Mouse (Mus musculus): ENCODE results near the gene Sntg2.

Gene Sntg2

GRCm38 (mm10) chr12:30372933-30373501 lies at the start of gene Sntg2:
TSS of gene Sntg2 (minus strand) at chr12:30373375.
- DNase-seq (ENCODE audit: low spot score in 2 of 2) = peak; percentile 62 to 65

GRCm38 (mm10) chr12:30416547-30416946 lies 43.4 kb upstream of the Sntg2 start:
- no peak for DNase-seq (ENCODE audit: low spot score in 2 of 2)

GRCm38 (mm10) chr12:30415981-30416380 lies 42.8 kb upstream of the Sntg2 start:
- DNase-seq (ENCODE audit: low spot score in 2 of 2) = no peak

GRCm38 (mm10) chr12:30402651-30403050 lies 29.5 kb upstream of the Sntg2 start:
- no peak for DNase-seq (ENCODE audit: low spot score in 2 of 2)

GRCm38 (mm10) chr12:30400531-30400930 lies 27.4 kb upstream of the Sntg2 start:
- DNase-seq (ENCODE audit: low spot score in 2 of 2) = peak in 1 of 2 experiments; percentile 17

- no peak for DNase-seq (ENCODE audit: low spot score in 2 of 2)
Observed at GRCm38 (mm10) chr12:30400114-30400513, 26.9 kb upstream of the Sntg2 start.

- DNase-seq (ENCODE audit: low spot score in 2 of 2) = no peak
Observed at GRCm38 (mm10) chr12:30372293-30372692, 882 bp downstream of the Sntg2 start.

GRCm38 (mm10) chr12:30369786-30370185 lies 3.4 kb downstream of the Sntg2 start:
- peak; percentile 66 to 80 for DNase-seq (ENCODE audit: low spot score in 2 of 2)

- DNase-seq (ENCODE audit: low spot score in 2 of 2) = no peak
Observed at GRCm38 (mm10) chr12:30369141-30369540, 4.0 kb downstream of the Sntg2 start.

GRCm38 (mm10) chr12:30362306-30362705 lies 10.9 kb downstream of the Sntg2 start:
- DNase-seq (ENCODE audit: low spot score in 2 of 2) = no peak

- no peak for DNase-seq (ENCODE audit: low spot score in 2 of 2)
Observed at GRCm38 (mm10) chr12:30357666-30358065, 15.5 kb downstream of the Sntg2 start.

- DNase-seq (ENCODE audit: low spot score in 2 of 2) = no peak
Observed at GRCm38 (mm10) chr12:30352393-30352792, 20.8 kb downstream of the Sntg2 start.

- no peak for DNase-seq (ENCODE audit: low spot score in 2 of 2)
Observed at GRCm38 (mm10) chr12:30348036-30348435, 25.1 kb downstream of the Sntg2 start.

- DNase-seq (ENCODE audit: low spot score in 2 of 2) = no peak
Observed at GRCm38 (mm10) chr12:30347284-30347683, 25.9 kb downstream of the Sntg2 start.

GRCm38 (mm10) chr12:30344806-30345205 lies 28.4 kb downstream of the Sntg2 start:
- no peak for DNase-seq (ENCODE audit: low spot score in 2 of 2)

GRCm38 (mm10) chr12:30336301-30336700 lies 36.9 kb downstream of the Sntg2 start:
- no peak for DNase-seq (ENCODE audit: low spot score in 2 of 2)

GRCm38 (mm10) chr12:30334502-30334901 lies 38.7 kb downstream of the Sntg2 start:
- DNase-seq (ENCODE audit: low spot score in 2 of 2) = no peak

GRCm38 (mm10) chr12:30317971-30318370 lies 55.2 kb downstream of the Sntg2 start:
- DNase-seq (ENCODE audit: low spot score in 2 of 2) = no peak

- no peak for DNase-seq (ENCODE audit: low spot score in 2 of 2)
Observed at GRCm38 (mm10) chr12:30313021-30313420, 60.2 kb downstream of the Sntg2 start.

GRCm38 (mm10) chr12:30308197-30308939 lies 64.8 kb downstream of the Sntg2 start:
- DNase-seq (ENCODE audit: low spot score in 2 of 2) = no peak

GRCm38 (mm10) chr12:30292724-30293560 lies 80.2 kb downstream of the Sntg2 start:
- no peak for DNase-seq (ENCODE audit: low spot score in 2 of 2)

GRCm38 (mm10) chr12:30286888-30287573 lies 86.1 kb downstream of the Sntg2 start:
- DNase-seq (ENCODE audit: low spot score in 2 of 2) = no peak
